Mouse (Mus musculus) G1E (cell line): ENCODE data around the gene Acot4.

Experiments
- CTCF ChIP-seq: IDR thresholded peaks from 2 replicates; pipeline ENCODE4 v1.5.1; 2012; ENCODE audit warnings: low read depth, low read length, inconsistent platforms, mixed read lengths
- POLR2AphosphoS5 ChIP-seq: IDR thresholded peaks from 2 replicates; pipeline ENCODE4 v1.6.1; 2012; ENCODE audit warnings: low read depth, low read length, inconsistent platforms; ENCODE audit not compliant: insufficient replicate concordance
- TAL1 ChIP-seq: conservative IDR thresholded peaks from 2 replicates; pipeline ENCODE4 v1.6.1; 2012; ENCODE audit warnings: low read depth, low read length, inconsistent platforms, mixed read lengths

GRCm38 (mm10) chr12:84003866-84004265 lies 34.3 kb upstream of the Acot4 start:
- TF ChIP-seq CTCF (no peak), POLR2AphosphoS5 (no peak), TAL1 (no peak)
